Comparison of ENCODE assay signal across 15 mouse cellular contexts in the genomic region with DNA sequence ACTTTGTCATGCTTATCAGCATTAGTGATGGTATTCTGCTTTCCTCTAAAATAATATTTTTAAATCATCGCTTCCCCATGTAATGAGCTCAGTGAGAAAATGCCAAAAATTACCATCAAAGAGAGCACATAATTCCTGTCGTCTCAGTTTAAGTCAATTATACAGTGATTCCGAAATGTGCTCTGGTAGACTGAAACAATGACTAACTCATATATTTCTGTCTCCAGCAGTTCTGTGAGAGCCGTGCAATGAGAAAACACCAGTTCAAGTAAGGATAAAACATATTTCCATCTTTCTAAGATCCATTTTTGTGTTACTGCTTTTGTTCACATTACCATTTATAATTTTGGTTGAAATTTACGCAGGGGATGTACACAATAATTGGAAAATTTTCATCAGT.
"Had no signal": no experiment of that assay in that cellular context is flagged by ENCODE, and none has a peak within 500 bp of the region (broad histone marks: within the 10 kb centered on the region; RNA-seq: fewer than 3 reads in every experiment).

No protein-coding gene starts in this region.

- H3K36me3 ChIP-seq: neural tube, embryonic 15.5 days; stomach, embryonic 15.5 days had no signal

- H3K27ac ChIP-seq: neural tube, embryonic 15.5 days; stomach, embryonic 15.5 days; stomach, postnatal 0 days had no signal

- H3K9me3 ChIP-seq: neural tube, embryonic 15.5 days; stomach, embryonic 15.5 days had no signal

- H3K4me3 ChIP-seq: neural tube, embryonic 15.5 days; stomach, embryonic 15.5 days had no signal

- H3K27me3 ChIP-seq: neural tube, embryonic 15.5 days; stomach, embryonic 15.5 days had no signal

- DNase-seq: retina, postnatal 1 day; right cerebral cortex, adult 18-20 months; right cerebral cortex, postnatal 14 days; right cerebral cortex, postnatal 25 days; right cerebral cortex, postnatal 4 days; spleen, adult 18-20 months; thymus, adult 18-20 months; thymus, adult 2 months; thymus, postnatal 14 days; thymus, postnatal 25 days; thymus, postnatal 36 days; thymus, postnatal 4 days had no signal

- H3K4me1 ChIP-seq: neural tube, embryonic 15.5 days; stomach, embryonic 15.5 days had no signal
